Mouse (Mus musculus): ENCODE data around the gene Krt80.

DNA sequence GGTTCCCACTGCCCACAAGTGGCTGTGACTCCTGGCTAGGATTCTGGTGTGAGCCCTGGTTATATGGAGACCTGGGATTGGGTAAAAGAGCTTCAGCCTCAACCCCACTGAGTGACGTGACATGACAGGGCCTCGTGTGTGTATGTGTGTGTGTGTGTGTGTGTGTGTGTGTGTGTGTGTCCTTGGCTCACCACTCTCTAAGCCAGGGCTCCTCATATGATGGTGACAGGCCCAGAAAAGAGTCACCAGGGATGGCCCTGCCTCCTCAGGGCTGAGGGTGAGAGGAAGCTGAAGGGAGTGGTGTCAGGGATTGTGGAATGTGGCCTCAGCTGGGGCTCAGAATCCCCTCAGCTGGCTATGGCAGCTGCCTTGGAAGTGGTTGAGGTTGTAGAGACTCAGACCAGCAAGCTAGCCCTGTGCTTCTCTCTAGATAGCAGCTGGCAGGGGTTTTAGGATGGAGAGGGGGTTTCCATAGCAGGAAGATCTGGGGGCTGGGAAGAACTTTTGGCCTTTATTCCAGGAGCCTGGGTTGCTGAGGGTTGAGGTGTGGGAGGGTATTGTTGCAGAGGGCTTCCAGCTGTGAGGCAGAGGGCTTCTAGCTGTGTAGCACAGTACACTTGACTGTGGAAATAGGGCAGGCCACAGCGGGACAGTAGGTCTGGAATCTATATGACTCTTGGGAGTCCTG, 40.9 kb downstream of the Krt80 start:
- TF ChIP-seq CTCF (conservative IDR thresholded peaks at IDR 0.05; ENCODE audit: low read length) = no peak
- no peak for TF ChIP-seq POU5F1 (IDR thresholded peaks at IDR 0.05; ENCODE audit: borderline replicate concordance, low read length)
- TF ChIP-seq NANOG (IDR thresholded peaks at IDR 0.05; ENCODE audit: borderline replicate concordance, low read length) = peak; percentile 48; the same call in 1 of the 2 replicates

Data from E14TG2a.4 (cell line).